Mouse (Mus musculus) lung, postnatal 25 days (tissue): ENCODE data around the gene Mip.
"Not testable (repeated sequence)": the region's sequence is repeated elsewhere in the genome, so short reads cannot be mapped to it uniquely, and the experiment has no call there.

Source experiments
- DNase-seq: peaks from one replicate; pipeline ENCODE4 v3.0.0; 2022; ENCODE audit warnings: low spot score

Mip gene

GRCm38 (mm10) chr10:128225538-128225937 lies at the start of gene Mip:
Mip (plus strand) TSS chr10:128225838.
- no peak for DNase-seq

GRCm38 (mm10) chr10:128175996-128176755 lies 49.5 kb upstream of the Mip start:
- DNase-seq: peak; percentile 81

- no peak for DNase-seq
These were observed 48.3 kb upstream of the Mip start for GRCm38 (mm10) chr10:128177316-128177715.

GRCm38 (mm10) chr10:128179989-128180388 lies 45.6 kb upstream of the Mip start, which contains the start of gene Rbms2:
Rbms2 (minus strand) TSS chr10:128180297.
- DNase-seq: peak; percentile 82

GRCm38 (mm10) chr10:128184296-128184695 lies 41.3 kb upstream of the Mip start:
- DNase-seq: no peak

GRCm38 (mm10) chr10:128185277-128185940 lies 40.2 kb upstream of the Mip start:
- no peak for DNase-seq

- peak; percentile 84 for DNase-seq
These were observed 39.7 kb upstream of the Mip start for GRCm38 (mm10) chr10:128185959-128186358.

- no peak for DNase-seq
These were observed 38.4 kb upstream of the Mip start for GRCm38 (mm10) chr10:128187181-128187605.

- peak; percentile 80 for DNase-seq
These were observed 37.3 kb upstream of the Mip start for GRCm38 (mm10) chr10:128188242-128188877.

- no peak for DNase-seq
These were observed 34.2 kb upstream of the Mip start for GRCm38 (mm10) chr10:128191472-128191871.

- DNase-seq: not testable (repeated sequence)
These were observed 33.4 kb upstream of the Mip start for GRCm38 (mm10) chr10:128192030-128192766.

GRCm38 (mm10) chr10:128193113-128193512 lies 32.5 kb upstream of the Mip start:
- DNase-seq: no peak

- peak; percentile 97 for DNase-seq
These were observed 31.6 kb upstream of the Mip start, which contains the start of gene Gls2 for GRCm38 (mm10) chr10:128194024-128194550. Gls2 (plus strand) TSS chr10:128194457.

- no peak for DNase-seq
These were observed 30.8 kb upstream of the Mip start for GRCm38 (mm10) chr10:128194551-128195461.

- DNase-seq: no peak
These were observed 23.8 kb upstream of the Mip start for GRCm38 (mm10) chr10:128201856-128202255.

- no peak for DNase-seq
These were observed 20.7 kb upstream of the Mip start for GRCm38 (mm10) chr10:128204941-128205340.

- no peak for DNase-seq
These were observed 17.3 kb upstream of the Mip start for GRCm38 (mm10) chr10:128208326-128208725.

GRCm38 (mm10) chr10:128209311-128210009 lies 16.2 kb upstream of the Mip start:
- no peak for DNase-seq

- no peak for DNase-seq
These were observed 15.5 kb upstream of the Mip start for GRCm38 (mm10) chr10:128210131-128210530.

GRCm38 (mm10) chr10:128210954-128211353 lies 14.7 kb upstream of the Mip start:
- DNase-seq: no peak
